Mouse (Mus musculus) lung, embryonic 16.5 days (tissue): ENCODE measurements around the gene Ccin. TPM values are rescaled to one million over a fixed set of nuclear protein-coding genes. Genes with fewer than 3 reads are reported as not detected.

Source experiments
- ATAC-seq: fragments of 200-750 bp; cut with Nextera tagmentation; 2 replicates; pipeline ENCODE4 v1.8.0; 2017; ENCODE audit warnings: low read depth, mild to moderate bottlenecking, moderate library complexity
- H3K27ac ChIP-seq: fragments of 300-500 bp; sonication (generic); 2 replicates; pipeline ENCODE4 v1.5.1; 2014; ENCODE audit warnings: mild to moderate bottlenecking, control low read depth, low read length
- H3K27me3 ChIP-seq: fragments of 300-500 bp; sonication (generic); 2 replicates; pipeline ENCODE4 v1.6.1; 2014; ENCODE audit warnings: low read depth, low read length, mixed read lengths; ENCODE audit not compliant: control insufficient read depth, insufficient read depth
- H3K36me3 ChIP-seq: fragments of 300-500 bp; sonication (generic); 2 replicates; pipeline ENCODE4 v1.6.1; 2014; ENCODE audit warnings: low read length; ENCODE audit not compliant: control insufficient read depth, insufficient read depth
- H3K4me1 ChIP-seq: fragments of 300-500 bp; sonication (generic); replicated peaks from 2 replicates; pipeline ENCODE4 v1.6.1; 2014; ENCODE audit warnings: low read length, mixed read lengths; ENCODE audit not compliant: control insufficient read depth, insufficient read depth
- H3K4me2 ChIP-seq: fragments of 300-500 bp; sonication (generic); 2 replicates; pipeline ENCODE4 v1.6.1; 2014; ENCODE audit warnings: low read depth, low read length, control low read depth
- H3K4me3 ChIP-seq: fragments of 300-500 bp; sonication (generic); 2 replicates; pipeline ENCODE4 v1.5.1; 2014; ENCODE audit warnings: mild to moderate bottlenecking, low read length, control low read depth
- H3K9ac ChIP-seq: fragments of 300-500 bp; sonication (generic); 2 replicates; pipeline ENCODE4 v1.6.1; 2014; ENCODE audit warnings: low read length, control low read depth
- H3K9me3 ChIP-seq: fragments of 300-500 bp; sonication (generic); 2 replicates; pipeline ENCODE4 v1.6.1; 2016; ENCODE audit warnings: low read length; ENCODE audit not compliant: control insufficient read depth
- WGBS: fragments of 180-500 bp; shearing (Covaris S2); extraction: QIAGEN DNeasy Blood & Tissue Kit; methylation state at CpG from one replicate; pipeline ENCODE4 v1.1.7; 2014; 5-methylcytosine and 5-hydroxymethylcytosine counted together
- polyA plus RNA-seq: library from polyadenylated mRNA; unstranded; fragments of >200 nt; fragmentation: Nextera tagmentation; extraction: Ambion mirVana; gene quantifications from 2 replicates; pipeline ENCODE4 v1.2.1, GENCODE M21; 2015

Gene Ccin
- polyA plus RNA-seq, 1 experiment from 2014 or later = not detected

- Histone ChIP-seq H3K4me1 (peaks cover 18% of the 10 kb centered on the region), H3K36me3 (no peaks in the 10 kb centered on the region), H3K4me2 (no peak overlapping the region), H3K4me3 (no peak overlapping the region), H3K27ac (no peak overlapping the region), H3K9ac (no peak overlapping the region), H3K27me3 (no peaks in the 10 kb centered on the region), H3K9me3 (no peaks in the 10 kb centered on the region)
- ATAC-seq = no peak
- 50% methylated on average over 9 of the region's 9 CpGs for WGBS
These were observed 23.6 kb upstream of the Ccin start for GRCm38 (mm10) chr4:43959523-43960179.

GRCm38 (mm10) chr4:43960207-43960606 lies 23.1 kb upstream of the Ccin start:
- Histone ChIP-seq H3K9me3 (no peaks in the 10 kb centered on the region), H3K27me3 (no peaks in the 10 kb centered on the region), H3K4me2 (no peak overlapping the region), H3K4me1 (peaks cover 23% of the 10 kb centered on the region), H3K27ac (no peak overlapping the region), H3K36me3 (no peaks in the 10 kb centered on the region), H3K4me3 (no peak overlapping the region), H3K9ac (no peak overlapping the region)
- 73% methylated on average over 6 of the region's 6 CpGs for whole genome bisulfite sequencing
- ATAC-seq = no peak

- no peak overlapping the region for H3K4me2 ChIP-seq
- no peaks in the 10 kb centered on the region for H3K9me3 ChIP-seq
- no peak overlapping the region for H3K27ac ChIP-seq
- WGBS = 34% methylated on average over 2 of the region's 2 CpGs
- H3K9ac ChIP-seq = peak overlapping the region; percentile 27; the same call in 1 of the 2 replicates
- ATAC-seq = no peak
- no peaks in the 10 kb centered on the region for H3K27me3 ChIP-seq
- no peak overlapping the region for H3K4me3 ChIP-seq
- no peaks in the 10 kb centered on the region for H3K36me3 ChIP-seq
- H3K4me1 ChIP-seq = peaks cover 21% of the 10 kb centered on the region
These were observed 18.9 kb upstream of the Ccin start for GRCm38 (mm10) chr4:43964326-43964833.

- H3K4me1 ChIP-seq = peaks cover 21% of the 10 kb centered on the region
- 48% methylated on average over 4 of the region's 4 CpGs for WGBS
- no peaks in the 10 kb centered on the region for H3K36me3 ChIP-seq
- H3K9me3 ChIP-seq = no peaks in the 10 kb centered on the region
- H3K4me2 ChIP-seq = no peak overlapping the region
- H3K27me3 ChIP-seq = no peaks in the 10 kb centered on the region
- peak; percentile 26; the same call in 1 of the 2 replicates for ATAC-seq
- no peak overlapping the region for H3K9ac ChIP-seq
- no peak overlapping the region for H3K4me3 ChIP-seq
- H3K27ac ChIP-seq = no peak overlapping the region
These were observed 18.2 kb upstream of the Ccin start for GRCm38 (mm10) chr4:43964951-43965684.

GRCm38 (mm10) chr4:43965856-43966535 lies 17.3 kb upstream of the Ccin start:
- H3K4me2 ChIP-seq = no peak overlapping the region
- WGBS = 62% methylated on average over 7 of the region's 7 CpGs
- H3K27ac ChIP-seq = no peak overlapping the region
- no peak for ATAC-seq
- H3K9me3 ChIP-seq = no peaks in the 10 kb centered on the region
- H3K4me3 ChIP-seq = no peak overlapping the region
- peaks cover 21% of the 10 kb centered on the region for H3K4me1 ChIP-seq
- H3K27me3 ChIP-seq = no peaks in the 10 kb centered on the region
- H3K9ac ChIP-seq = no peak overlapping the region
- H3K36me3 ChIP-seq = no peaks in the 10 kb centered on the region

GRCm38 (mm10) chr4:43968650-43969049 lies 14.6 kb upstream of the Ccin start:
- WGBS = 49% methylated on average over 13 of the region's 13 CpGs
- Histone ChIP-seq H3K9ac (no peak overlapping the region), H3K4me3 (no peak overlapping the region), H3K27ac (no peak overlapping the region), H3K4me2 (no peak overlapping the region), H3K36me3 (no peaks in the 10 kb centered on the region), H3K9me3 (no peaks in the 10 kb centered on the region), H3K27me3 (no peaks in the 10 kb centered on the region), H3K4me1 (peaks cover 34% of the 10 kb centered on the region)
- no peak for ATAC-seq

GRCm38 (mm10) chr4:43969373-43969772 lies 13.9 kb upstream of the Ccin start:
- Histone ChIP-seq H3K27me3 (no peaks in the 10 kb centered on the region), H3K27ac (no peak overlapping the region), H3K4me2 (no peak overlapping the region), H3K4me1 (peaks cover 29% of the 10 kb centered on the region), H3K9ac (no peak overlapping the region), H3K4me3 (no peak overlapping the region), H3K9me3 (no peaks in the 10 kb centered on the region), H3K36me3 (no peaks in the 10 kb centered on the region)
- ATAC-seq = no peak
- whole genome bisulfite sequencing = 17% methylated on average over 4 of the region's 4 CpGs

- H3K27ac ChIP-seq = no peak overlapping the region
- no peaks in the 10 kb centered on the region for H3K9me3 ChIP-seq
- WGBS = 89% methylated on average over 20 of the region's 20 CpGs
- no peak overlapping the region for H3K4me2 ChIP-seq
- ATAC-seq = no peak
- H3K27me3 ChIP-seq = no peaks in the 10 kb centered on the region
- no peak overlapping the region for H3K4me3 ChIP-seq
- peaks cover 18% of the 10 kb centered on the region for H3K4me1 ChIP-seq
- H3K36me3 ChIP-seq = no peaks in the 10 kb centered on the region
- no peak overlapping the region for H3K9ac ChIP-seq
These were observed 12.6 kb upstream of the Ccin start for GRCm38 (mm10) chr4:43970393-43971330.
